Mouse (Mus musculus) limb, embryonic 10.5 days (tissue): ENCODE measurements around the gene Smoc1. TPM values are rescaled to one million over a fixed set of nuclear protein-coding genes. Genes with fewer than 3 reads are reported as not detected.

Experiments
- DNase-seq: peaks from one replicate; pipeline ENCODE4 v3.0.0-alpha.2; 2017; ENCODE audit warnings: low spot score
- H3K27ac ChIP-seq: fragments of 300-500 bp; sonication (generic); 2 replicates; pipeline ENCODE4 v1.5.1; 2016; ENCODE audit warnings: mild to moderate bottlenecking
- H3K27me3 ChIP-seq: fragments of 300-500 bp; sonication (generic); 2 replicates; pipeline ENCODE4 v1.6.1; 2016; ENCODE audit warnings: low read depth, mild to moderate bottlenecking; ENCODE audit not compliant: poor library complexity, severe bottlenecking
- H3K36me3 ChIP-seq: fragments of 300-500 bp; sonication (generic); 2 replicates; pipeline ENCODE4 v1.6.1; 2016; ENCODE audit warnings: mild to moderate bottlenecking, moderate library complexity
- H3K4me1 ChIP-seq: fragments of 300-500 bp; sonication (generic); 2 replicates; pipeline ENCODE4 v1.6.1; 2016
- H3K4me3 ChIP-seq: fragments of 300-500 bp; sonication (generic); 2 replicates; pipeline ENCODE4 v1.5.1; 2016; ENCODE audit warnings: mild to moderate bottlenecking, moderate library complexity
- H3K9me3 ChIP-seq: fragments of 300-500 bp; sonication (generic); replicated peaks from 2 replicates; pipeline ENCODE4 v1.6.1; 2016; ENCODE audit warnings: mild to moderate bottlenecking
- WGBS: fragments of 180-500 bp; shearing (Covaris S2); methylation state at CpG from one replicate; pipeline ENCODE4 v1.1.7; 2016; 5-methylcytosine and 5-hydroxymethylcytosine counted together
- polyA plus RNA-seq: library from polyadenylated mRNA; unstranded; fragments of >200 nt; fragmentation: Nextera tagmentation; extraction: Ambion mirVana; gene quantifications from 2 replicates; pipeline ENCODE4 v1.2.1, GENCODE M21; 2016

Smoc1 gene
- polyA plus RNA-seq, 1 experiment from 2014 or later, result 24.2 TPM

DNA sequence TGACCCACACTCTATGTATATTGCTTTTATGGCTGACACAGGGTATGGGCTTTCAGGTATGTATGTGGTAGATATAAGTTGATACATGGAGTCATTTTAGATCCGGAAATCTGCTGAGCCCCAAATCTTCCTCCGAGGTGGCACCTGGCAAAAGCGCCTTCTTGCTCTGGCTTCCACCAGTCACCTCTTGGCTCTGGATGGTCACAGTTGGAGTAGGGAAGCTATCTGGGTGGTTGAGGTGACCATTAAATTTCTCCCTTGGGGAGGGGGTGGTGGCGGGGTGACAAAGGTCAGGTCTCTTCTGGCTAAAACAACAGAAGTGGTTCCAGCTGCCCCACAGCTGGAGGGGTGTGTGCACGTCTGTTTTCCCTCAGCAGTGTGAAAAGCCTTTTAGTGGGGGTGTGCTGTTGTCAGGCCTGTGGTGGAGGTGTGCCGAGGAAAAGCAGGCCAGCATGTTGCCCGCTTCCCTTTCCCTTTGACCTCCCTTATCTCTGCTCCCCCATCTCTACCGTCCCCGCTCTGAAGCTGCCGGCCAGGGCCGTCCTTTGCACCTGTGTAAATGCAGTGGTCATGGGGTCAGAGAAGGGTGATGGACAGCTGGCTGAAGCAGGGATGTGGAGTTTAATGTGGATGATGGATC lies 68.3 kb downstream of the Smoc1 start:
- Histone ChIP-seq H3K27ac (peak overlapping the region; percentile 64), H3K4me3 (peak overlapping the region; percentile 29; the same call in 1 of the 2 replicates), H3K9me3 (no peaks in the 10 kb centered on the region), H3K27me3 (peaks cover 10% of the 10 kb centered on the region; the same call in 1 of the 2 replicates), H3K36me3 (no peaks in the 10 kb centered on the region), H3K4me1 (peaks cover 58% of the 10 kb centered on the region)
- peak; percentile 73 for DNase-seq
- WGBS, result 8% methylated on average over 11 of the region's 11 CpGs

DNA sequence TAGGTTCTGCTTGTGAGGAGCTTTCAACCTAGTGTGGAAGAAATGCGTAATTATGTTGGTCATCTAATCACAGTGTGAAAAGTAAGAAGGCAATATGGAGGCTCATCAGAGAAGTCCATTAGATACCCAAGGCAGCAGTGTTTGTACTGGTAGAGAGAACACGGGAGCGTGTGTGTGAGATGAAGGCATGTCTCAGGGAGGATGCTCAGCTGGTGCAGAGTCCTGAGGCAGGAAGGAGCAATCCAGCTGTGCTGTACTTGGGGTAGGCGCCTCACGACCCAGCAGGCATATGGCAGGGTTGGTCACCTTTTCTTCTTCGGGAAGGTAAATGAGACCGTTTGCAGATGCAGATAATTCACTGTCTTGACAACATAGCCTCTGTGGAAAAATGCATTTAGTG lies 70.7 kb downstream of the Smoc1 start:
- Histone ChIP-seq H3K4me1 (peaks cover 69% of the 10 kb centered on the region), H3K36me3 (no peaks in the 10 kb centered on the region), H3K27ac (no peak overlapping the region; the same call in 1 of the 2 replicates), H3K4me3 (no peak overlapping the region), H3K27me3 (peaks cover 5% of the 10 kb centered on the region; the same call in 1 of the 2 replicates), H3K9me3 (no peaks in the 10 kb centered on the region)
- 73% methylated on average over 7 of the region's 7 CpGs for WGBS
- no peak for DNase-seq

DNA sequence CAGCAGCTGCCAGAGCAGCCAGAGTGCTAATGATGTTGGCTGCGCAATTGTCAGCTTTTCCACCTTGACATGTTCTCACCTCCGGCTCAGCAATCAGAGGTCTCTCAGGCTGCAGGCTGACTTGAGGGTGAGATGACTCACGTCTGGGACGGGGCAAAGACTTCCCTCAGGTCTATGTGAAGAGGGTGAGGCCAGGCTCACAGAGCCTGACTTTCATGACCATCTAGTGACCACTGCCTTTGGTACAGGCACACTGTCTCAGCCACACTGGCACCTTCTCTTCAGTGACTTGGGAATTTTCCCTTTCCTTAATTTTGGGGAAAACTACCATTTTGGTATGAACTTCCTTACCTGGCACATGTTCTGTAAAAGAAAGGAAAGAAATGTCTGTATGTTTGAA lies 71.1 kb downstream of the Smoc1 start:
- Histone ChIP-seq H3K4me1 (peaks cover 64% of the 10 kb centered on the region), H3K27ac (no peak overlapping the region; the same call in 1 of the 2 replicates), H3K27me3 (0 out of 2 replicates have a peak, but pooled peaks cover under 1% of the 10 kb centered on the region), H3K4me3 (no peak overlapping the region), H3K36me3 (no peaks in the 10 kb centered on the region), H3K9me3 (no peaks in the 10 kb centered on the region)
- 46% methylated on average over 4 of the region's 4 CpGs for WGBS
- DNase-seq, result peak; percentile 28

DNA sequence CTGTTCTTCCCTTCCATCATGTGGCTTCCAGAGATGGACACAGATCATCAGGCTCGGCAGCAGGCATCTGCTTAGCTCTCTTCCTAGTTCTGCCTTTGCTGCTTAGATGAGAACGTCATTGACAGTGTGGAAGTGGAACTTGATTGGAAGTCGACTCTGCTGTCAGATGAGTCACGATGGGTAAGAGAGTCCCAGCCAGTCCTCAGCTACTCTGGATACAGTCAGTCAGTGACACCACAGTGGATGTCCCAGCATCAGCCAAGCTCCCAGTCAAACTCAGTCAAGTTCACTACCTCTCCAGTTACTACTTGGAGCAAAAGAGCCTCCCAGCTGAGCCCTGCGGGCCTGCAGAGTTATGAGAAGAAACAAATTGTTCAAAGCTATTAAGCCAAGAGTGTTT lies 72.6 kb downstream of the Smoc1 start:
- H3K4me3 ChIP-seq, result no peak overlapping the region
- H3K27ac ChIP-seq, result no peak overlapping the region
- no peaks in the 10 kb centered on the region for H3K9me3 ChIP-seq
- no peaks in the 10 kb centered on the region for H3K27me3 ChIP-seq
- WGBS, result 82% methylated on average over 5 of the region's 5 CpGs
- no peaks in the 10 kb centered on the region for H3K36me3 ChIP-seq
- H3K4me1 ChIP-seq, result peaks cover 54% of the 10 kb centered on the region
- DNase-seq, result peak; percentile 25

DNA sequence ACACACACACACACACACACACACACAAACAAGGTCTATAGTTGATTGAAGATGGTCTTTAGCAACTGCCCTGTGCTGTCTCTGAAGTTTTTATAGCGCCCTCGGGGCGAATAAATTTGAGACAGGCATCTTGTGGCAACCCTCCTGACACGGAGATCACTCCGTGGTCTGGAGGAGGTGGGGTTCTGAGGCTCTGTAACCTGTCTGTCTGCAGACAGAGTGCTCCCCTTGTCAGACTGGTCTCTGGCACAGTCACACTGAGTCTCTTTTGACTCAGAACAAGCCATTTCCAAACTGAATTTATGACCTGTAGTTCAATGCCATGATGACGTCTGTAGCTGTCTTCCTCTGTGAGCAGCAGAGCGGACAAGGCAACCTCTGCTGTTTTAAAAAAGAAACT lies 75.1 kb downstream of the Smoc1 start:
- no peak overlapping the region for H3K4me3 ChIP-seq
- peaks cover 33% of the 10 kb centered on the region for H3K4me1 ChIP-seq
- H3K27me3 ChIP-seq, result no peaks in the 10 kb centered on the region
- no peak overlapping the region for H3K27ac ChIP-seq
- WGBS, result 55% methylated on average over 7 of the region's 7 CpGs
- H3K9me3 ChIP-seq, result no peaks in the 10 kb centered on the region
- peaks cover 14% of the 10 kb centered on the region for H3K36me3 ChIP-seq
- DNase-seq, result peak; percentile 28

DNA sequence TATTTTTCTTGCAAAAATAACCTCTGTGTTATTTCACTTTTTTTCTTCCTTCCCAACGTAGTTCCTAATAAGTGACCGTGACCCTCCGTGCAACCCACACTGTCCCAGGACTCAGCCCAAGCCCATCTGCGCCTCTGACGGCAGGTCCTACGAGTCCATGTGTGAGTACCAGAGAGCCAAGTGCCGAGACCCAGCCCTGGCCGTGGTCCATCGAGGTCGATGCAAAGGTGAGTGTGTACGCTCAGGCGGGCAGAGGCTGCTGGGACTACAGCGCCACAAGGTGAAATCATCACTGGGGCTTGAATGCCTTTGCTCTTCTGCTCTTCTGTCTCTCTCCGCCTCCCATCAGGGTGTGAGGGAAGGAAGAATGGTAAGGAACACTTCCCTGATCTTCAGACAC lies 77.9 kb downstream of the Smoc1 start:
- peaks cover 14% of the 10 kb centered on the region for H3K36me3 ChIP-seq

DNA sequence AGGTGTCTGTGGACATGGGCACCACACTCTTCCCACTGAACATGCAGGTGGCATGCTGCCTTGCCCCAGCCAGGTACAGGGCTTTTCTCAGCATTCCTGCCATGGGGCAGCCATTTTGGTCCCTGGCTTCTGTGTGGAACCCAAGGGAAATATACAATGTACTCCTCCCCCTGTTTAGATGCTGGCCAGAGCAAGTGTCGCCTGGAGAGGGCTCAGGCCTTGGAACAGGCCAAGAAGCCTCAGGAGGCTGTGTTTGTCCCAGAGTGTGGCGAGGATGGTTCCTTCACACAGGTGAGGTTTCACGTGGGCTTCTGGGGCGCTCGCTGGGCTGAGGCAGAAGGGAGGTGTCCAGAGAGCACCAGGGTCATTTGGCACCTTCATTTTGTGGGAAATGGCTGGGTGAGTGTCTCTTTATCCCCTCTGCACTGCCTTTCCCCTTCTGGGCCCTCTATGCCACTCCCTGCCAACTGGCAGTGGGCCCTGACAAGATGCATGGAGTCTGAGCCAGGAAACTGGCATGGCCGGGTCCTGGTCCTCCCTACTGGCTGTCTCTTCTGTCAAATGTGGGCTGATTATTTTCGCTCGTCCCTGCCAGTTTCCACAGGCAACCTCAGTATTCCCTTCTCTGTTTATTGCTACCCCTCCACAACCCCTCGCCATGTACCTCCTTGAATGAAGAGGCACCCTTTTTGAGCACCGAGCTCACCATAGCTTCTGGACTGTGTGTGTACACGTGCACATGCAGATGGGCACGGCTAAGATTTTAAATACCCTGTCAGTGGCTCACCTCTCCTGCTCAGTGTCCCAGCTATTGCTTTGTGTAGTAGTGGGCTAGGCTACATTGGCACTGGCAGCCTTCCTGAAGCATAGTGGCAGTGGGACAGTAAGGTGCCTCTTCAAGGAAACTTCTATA lies 79.4 kb downstream of the Smoc1 start:
- Histone ChIP-seq H3K36me3 (peaks cover 14% of the 10 kb centered on the region), H3K4me1 (peaks cover 38% of the 10 kb centered on the region), H3K27me3 (no peaks in the 10 kb centered on the region), H3K4me3 (no peak overlapping the region), H3K27ac (no peak overlapping the region), H3K9me3 (no peaks in the 10 kb centered on the region)
- 90% methylated on average over 12 of the region's 12 CpGs for WGBS
- DNase-seq, result no peak

More for the DNA sequence above, 77.9 kb downstream of the Smoc1 start:
- H3K27ac ChIP-seq, result no peak overlapping the region
- H3K4me3 ChIP-seq, result no peak overlapping the region
- no peaks in the 10 kb centered on the region for H3K27me3 ChIP-seq
- peaks cover 36% of the 10 kb centered on the region for H3K4me1 ChIP-seq
- H3K9me3 ChIP-seq, result no peaks in the 10 kb centered on the region
- no peak for DNase-seq
- WGBS, result 92% methylated on average over 14 of the region's 14 CpGs

DNA sequence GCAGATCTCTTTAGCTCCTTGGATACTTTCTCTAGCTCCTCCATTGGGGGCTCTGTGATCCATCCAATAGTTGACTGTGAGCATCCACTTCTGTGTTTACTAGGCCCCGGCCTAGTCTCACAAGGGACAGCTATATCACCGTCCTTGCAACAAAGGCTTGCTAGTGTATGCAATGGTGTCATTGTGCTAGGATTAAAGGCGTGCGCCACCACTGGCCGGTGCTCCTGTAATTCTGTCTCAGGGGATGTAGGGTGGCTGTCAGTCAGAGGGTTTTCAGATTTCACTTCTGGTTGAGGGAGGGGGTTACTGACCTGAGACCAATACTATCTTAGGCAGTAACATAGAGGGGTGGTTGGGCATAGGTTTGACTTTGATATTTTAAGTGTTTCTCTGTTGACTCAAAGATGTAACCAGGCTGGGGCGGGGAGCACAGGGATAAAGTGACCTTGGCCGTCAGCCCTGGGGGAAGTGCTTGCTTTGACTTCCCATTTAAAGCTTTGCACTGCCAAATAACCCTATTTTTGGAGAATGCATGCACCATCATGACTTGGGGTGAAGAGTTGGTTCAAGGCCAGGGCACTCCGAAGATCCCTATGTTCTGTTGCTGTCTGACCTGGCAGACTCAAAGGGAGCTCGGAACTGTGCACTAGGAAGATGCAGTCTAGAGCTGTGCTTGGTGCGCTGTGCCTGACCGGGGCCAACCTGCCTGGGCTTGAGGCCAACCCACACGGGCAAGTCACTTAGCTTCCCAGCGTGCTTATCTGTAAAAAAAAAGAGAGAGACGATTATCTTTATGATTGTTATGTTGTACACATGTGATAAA lies 80.9 kb downstream of the Smoc1 start:
- DNase-seq, result no peak
- peaks cover 17% of the 10 kb centered on the region for H3K36me3 ChIP-seq
- H3K4me3 ChIP-seq, result no peak overlapping the region
- H3K27me3 ChIP-seq, result no peaks in the 10 kb centered on the region
- H3K4me1 ChIP-seq, result peaks cover 30% of the 10 kb centered on the region
- no peaks in the 10 kb centered on the region for H3K9me3 ChIP-seq
- no peak overlapping the region for H3K27ac ChIP-seq
- WGBS, result 85% methylated on average over 14 of the region's 14 CpGs

DNA sequence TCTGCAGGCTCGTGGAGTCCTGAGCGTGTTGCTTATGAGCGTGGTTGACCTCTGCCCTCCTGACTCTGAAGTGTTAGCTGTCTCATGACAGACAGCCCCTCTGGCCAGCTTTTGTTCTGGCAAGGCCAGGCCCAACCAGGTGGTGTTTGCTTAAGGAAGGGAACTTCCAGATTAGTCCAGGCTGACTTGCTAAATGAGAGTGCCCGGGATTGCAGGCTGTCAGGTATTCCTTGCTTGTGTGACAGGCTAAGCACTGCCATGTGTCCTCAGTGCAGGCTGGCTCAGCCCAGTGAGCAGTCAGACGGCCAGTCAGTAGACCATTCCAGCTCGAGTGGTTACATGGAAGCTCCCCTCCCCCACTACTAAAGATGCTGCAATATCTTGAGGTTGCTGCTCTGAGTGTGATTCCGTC lies 82.0 kb downstream of the Smoc1 start:
- H3K4me1 ChIP-seq, result peaks cover 28% of the 10 kb centered on the region
- no peaks in the 10 kb centered on the region for H3K27me3 ChIP-seq
- H3K9me3 ChIP-seq, result no peaks in the 10 kb centered on the region
- peak overlapping the region; percentile 71 for H3K27ac ChIP-seq
- H3K36me3 ChIP-seq, result peaks cover 17% of the 10 kb centered on the region
- WGBS, result 14% methylated on average over 7 of the region's 7 CpGs
- H3K4me3 ChIP-seq, result no peak overlapping the region
- DNase-seq, result peak; percentile 61

DNA sequence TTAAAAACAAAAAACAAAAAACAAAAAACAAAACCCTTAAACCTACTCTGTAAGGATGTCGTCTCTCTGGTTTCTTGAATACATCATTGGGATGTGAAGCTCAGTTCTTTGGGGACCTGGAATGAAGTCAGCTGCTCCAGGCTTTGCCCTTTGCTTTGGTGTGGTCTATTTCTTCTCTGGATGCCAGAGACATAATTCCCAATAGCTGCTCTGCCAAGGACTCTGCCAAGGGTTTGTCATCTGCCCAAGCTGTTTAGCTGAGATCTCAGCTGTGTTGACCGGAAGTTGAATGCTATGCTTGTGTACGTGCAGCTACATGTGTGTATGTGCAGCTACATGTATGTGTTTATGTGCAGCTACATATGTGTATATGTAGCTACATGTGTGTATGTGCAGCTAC lies 83.4 kb downstream of the Smoc1 start:
- DNase-seq, result no peak
- H3K9me3 ChIP-seq, result no peaks in the 10 kb centered on the region
- H3K27ac ChIP-seq, result no peak overlapping the region
- peaks cover 27% of the 10 kb centered on the region for H3K4me1 ChIP-seq
- 96% methylated on average over 3 of the region's 3 CpGs for WGBS
- H3K27me3 ChIP-seq, result no peaks in the 10 kb centered on the region
- H3K36me3 ChIP-seq, result peaks cover 16% of the 10 kb centered on the region
- no peak overlapping the region for H3K4me3 ChIP-seq

DNA sequence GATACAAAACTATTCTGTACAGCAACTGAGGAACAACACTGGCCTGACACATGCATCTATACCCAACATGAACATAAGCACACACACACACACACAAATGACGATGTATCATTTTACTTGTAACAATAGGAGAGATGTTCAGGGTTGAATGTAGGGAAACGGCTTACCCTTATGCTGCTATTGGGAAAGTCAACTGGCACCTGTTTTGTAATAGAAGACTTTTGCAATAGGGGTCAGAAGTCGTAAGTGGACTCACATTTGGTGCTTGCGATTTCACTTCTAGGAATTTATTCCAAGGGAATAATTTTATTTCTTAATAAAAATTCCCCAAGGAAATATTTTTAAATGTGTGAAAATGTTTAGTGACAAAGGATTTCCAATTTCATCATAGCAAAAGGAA lies 85.7 kb downstream of the Smoc1 start:
- H3K4me1 ChIP-seq, result peaks cover 24% of the 10 kb centered on the region
- H3K27ac ChIP-seq, result no peak overlapping the region
- no peaks in the 10 kb centered on the region for H3K9me3 ChIP-seq
- peaks cover 8% of the 10 kb centered on the region; the same call in 1 of the 2 replicates for H3K36me3 ChIP-seq
- no peaks in the 10 kb centered on the region for H3K27me3 ChIP-seq
- no peak for DNase-seq
- H3K4me3 ChIP-seq, result no peak overlapping the region
- WGBS, result 94% methylated on average over 4 of the region's 4 CpGs

DNA sequence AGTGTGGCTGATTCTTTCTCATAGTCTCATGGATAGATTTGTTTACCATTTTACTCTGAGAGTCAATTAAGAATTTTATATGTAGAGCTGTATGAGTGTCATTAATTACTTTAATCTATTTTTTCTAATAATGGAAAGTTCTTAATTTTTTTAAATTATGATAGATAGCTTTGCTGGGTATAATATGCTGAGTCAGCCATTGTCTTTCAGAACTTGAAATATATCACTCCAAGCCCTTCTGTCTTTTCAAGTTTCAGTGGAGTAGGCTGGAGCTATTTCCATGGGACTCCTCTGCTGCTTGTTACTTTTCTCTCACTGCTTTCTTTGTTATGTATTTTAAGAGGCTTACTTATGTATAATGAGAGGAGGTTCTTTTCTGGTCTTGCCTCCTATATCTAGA lies 93.7 kb downstream of the Smoc1 start:
- H3K4me3 ChIP-seq, result no peak overlapping the region
- DNase-seq, result no peak
- peaks cover 1% of the 10 kb centered on the region; the same call in 1 of the 2 replicates for H3K36me3 ChIP-seq
- no peaks in the 10 kb centered on the region for H3K27me3 ChIP-seq
- no peaks in the 10 kb centered on the region for H3K4me1 ChIP-seq
- no peaks in the 10 kb centered on the region for H3K9me3 ChIP-seq
- H3K27ac ChIP-seq, result no peak overlapping the region
